Mouse (Mus musculus): ENCODE data around the gene Reep6. TPM values are rescaled to one million over a fixed set of nuclear protein-coding genes. Genes with fewer than 3 reads are reported as not detected.

The Reep6 gene
- polyA plus RNA-seq, 1 experiment from 2014 or later = 0.14 TPM

DNA sequence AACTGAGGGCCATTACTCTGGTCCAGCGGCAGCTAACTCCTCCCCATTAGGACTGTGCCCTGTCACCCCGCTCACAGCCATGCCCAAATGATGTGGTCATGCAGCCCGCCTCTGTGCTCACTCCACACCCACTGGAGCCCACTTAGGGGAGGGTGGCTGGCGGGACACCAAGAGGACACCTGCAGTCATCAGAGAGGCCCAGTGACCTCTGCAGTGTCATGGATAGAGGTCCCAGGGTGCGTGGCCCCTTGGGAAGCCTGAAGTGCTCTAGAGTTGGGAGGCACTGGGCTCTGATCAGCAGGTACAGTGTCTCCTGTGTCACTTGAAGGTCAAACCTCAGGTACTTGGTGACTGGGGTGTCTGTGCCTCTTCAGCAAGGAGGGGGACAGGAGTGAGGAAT, 32.9 kb upstream of the Reep6 start:
- Histone ChIP-seq H3K4me3 (ENCODE audit: inconsistent target) (no peak overlapping the region), H3K27ac (no peak overlapping the region), H3K36me3 (ENCODE audit: inconsistent target) (peaks cover 10% of the 10 kb centered on the region), H3K79me2 (ENCODE audit: inconsistent target) (peaks cover 13% of the 10 kb centered on the region)
- 90% methylated on average over 5 of the region's 5 CpGs for WGBS (ENCODE audit: missing documents)

GRCm38 (mm10) chr10:80297526-80298133, 32.1 kb upstream of the Reep6 start:
- Histone ChIP-seq H3K36me3 (ENCODE audit: inconsistent target) (peaks cover 10% of the 10 kb centered on the region), H3K27ac (no peak overlapping the region), H3K79me2 (ENCODE audit: inconsistent target) (peaks cover 11% of the 10 kb centered on the region), H3K4me3 (ENCODE audit: inconsistent target) (no peak overlapping the region)
- 78% methylated on average over 8 of the region's 8 CpGs for WGBS (ENCODE audit: missing documents)

DNA sequence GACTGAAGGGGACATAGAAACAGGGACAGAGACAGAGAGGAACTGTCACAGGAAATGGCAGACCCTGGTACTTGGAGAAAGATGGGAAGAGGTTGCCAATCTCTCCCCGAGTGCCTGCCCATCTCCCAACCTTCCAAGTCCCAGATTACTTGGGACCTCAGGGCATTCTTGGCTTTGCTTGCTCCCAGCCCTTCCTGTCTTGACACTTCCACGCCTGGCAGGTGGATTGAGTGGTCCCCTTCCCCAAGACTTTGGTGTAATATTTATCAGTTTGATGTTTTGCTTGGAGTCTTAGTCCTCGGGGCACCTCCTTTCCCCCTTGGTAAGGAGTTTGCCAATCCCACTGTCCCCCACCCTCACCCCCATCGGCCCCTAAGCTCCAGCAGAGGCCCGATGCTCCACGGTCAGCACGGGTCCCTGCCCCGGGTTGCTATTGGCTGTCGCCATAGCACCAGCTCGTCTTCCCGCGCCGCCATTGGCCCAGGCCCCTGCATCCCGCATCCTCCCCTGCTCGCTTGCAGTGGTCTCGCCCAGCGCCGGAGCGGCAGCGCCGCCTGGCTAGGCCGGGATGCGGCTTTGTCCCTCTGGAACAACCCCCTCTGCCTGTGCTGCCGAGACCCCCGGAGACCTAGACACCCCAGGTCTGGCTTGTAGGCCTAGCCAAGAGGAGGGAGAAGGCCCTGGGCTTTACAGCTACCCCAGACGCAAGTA, 31.0 kb upstream of the Reep6 start:
- Histone ChIP-seq H3K36me3 (ENCODE audit: inconsistent target) (peaks cover 10% of the 10 kb centered on the region), H3K79me2 (ENCODE audit: inconsistent target) (peaks cover under 1% of the 10 kb centered on the region; the same call in 1 of the 2 replicates), H3K27ac (no peak overlapping the region), H3K4me3 (ENCODE audit: inconsistent target) (no peak overlapping the region)
- WGBS (ENCODE audit: missing documents) = 14% methylated on average over 24 of the region's 26 CpGs

GRCm38 (mm10) chr10:80299301-80299700, 30.5 kb upstream of the Reep6 start:
- H3K36me3 ChIP-seq (ENCODE audit: inconsistent target) = peaks cover 5% of the 10 kb centered on the region
- H3K4me3 ChIP-seq (ENCODE audit: inconsistent target) = no peak overlapping the region
- H3K27ac ChIP-seq = no peak overlapping the region
- H3K79me2 ChIP-seq (ENCODE audit: inconsistent target) = no peaks in the 10 kb centered on the region
- WGBS (ENCODE audit: missing documents) = 24% methylated on average over 15 of the region's 15 CpGs

DNA sequence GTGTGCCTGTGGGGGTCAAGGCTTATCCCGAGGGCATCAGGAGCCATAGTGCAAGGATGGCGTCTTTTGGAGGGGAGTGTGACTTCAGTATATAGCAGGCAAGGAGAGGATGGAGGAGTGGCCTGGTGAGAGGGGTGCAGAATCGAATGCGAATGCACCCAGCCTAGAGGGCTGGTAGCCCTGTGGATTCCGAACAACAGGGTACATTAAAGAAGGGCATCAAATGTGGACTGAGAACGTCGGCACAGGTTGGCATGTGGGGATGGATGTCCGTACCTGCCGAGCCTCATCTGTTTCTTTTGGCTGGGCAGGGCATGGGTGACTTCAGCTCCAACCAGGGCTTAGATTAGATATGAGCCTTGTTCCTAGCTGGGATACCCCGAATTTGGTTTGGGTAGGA, 29.9 kb upstream of the Reep6 start:
- no peaks in the 10 kb centered on the region; the same call in 1 of the 2 replicates for H3K36me3 ChIP-seq (ENCODE audit: inconsistent target)
- no peaks in the 10 kb centered on the region for H3K79me2 ChIP-seq (ENCODE audit: inconsistent target)
- H3K27ac ChIP-seq = no peak overlapping the region
- WGBS (ENCODE audit: missing documents) = 56% methylated on average over 10 of the region's 10 CpGs
- no peak overlapping the region for H3K4me3 ChIP-seq (ENCODE audit: inconsistent target)

- Histone ChIP-seq H3K27ac (no peak overlapping the region), H3K36me3 (ENCODE audit: inconsistent target) (no peaks in the 10 kb centered on the region), H3K4me3 (ENCODE audit: inconsistent target) (no peak overlapping the region), H3K79me2 (ENCODE audit: inconsistent target) (no peaks in the 10 kb centered on the region)
- WGBS (ENCODE audit: missing documents) = 73% methylated on average over 10 of the region's 11 CpGs
Observed at GRCm38 (mm10) chr10:80300672-80301181, 29.0 kb upstream of the Reep6 start.

DNA sequence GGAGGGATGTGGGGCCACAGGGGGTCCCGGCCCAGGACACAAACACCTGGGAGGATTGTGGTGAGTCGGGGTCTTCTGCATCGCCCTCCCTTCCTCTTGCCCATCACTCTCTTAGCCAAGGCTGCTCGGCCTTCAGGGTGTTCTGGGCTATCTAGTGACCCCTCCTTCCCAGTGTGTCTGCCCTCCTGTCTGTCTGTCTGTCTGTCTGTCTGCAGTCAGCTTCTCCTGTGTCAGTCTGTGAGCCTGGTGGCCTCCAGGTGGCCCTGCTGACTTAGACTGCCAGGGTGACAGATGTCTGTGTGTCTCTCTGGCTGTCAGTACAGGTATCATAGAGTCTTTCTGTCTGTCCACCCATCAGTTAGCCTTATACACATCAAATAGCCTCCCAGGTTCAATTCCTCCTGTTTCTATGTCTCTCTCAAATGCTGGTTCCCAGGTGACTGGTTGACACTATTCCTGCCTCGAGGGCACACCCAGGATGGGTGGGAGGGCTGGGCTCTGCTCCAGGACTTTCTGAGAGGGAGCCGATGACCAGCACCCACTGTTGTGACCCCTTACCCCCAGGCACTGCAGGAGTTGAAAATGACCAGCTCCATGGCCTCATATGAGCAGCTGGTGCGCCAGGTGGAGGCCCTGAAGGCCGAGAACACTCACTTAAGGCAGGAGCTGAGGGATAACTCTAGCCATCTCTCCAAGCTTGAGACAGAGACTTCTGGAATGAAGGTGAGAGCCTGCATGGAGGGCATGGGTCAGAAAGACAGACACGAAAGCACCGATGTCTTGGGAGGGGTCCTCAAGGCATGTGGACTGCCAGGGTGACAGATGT, 28.3 kb upstream of the Reep6 start:
- 83% methylated on average over 9 of the region's 10 CpGs for WGBS (ENCODE audit: missing documents)
- no peaks in the 10 kb centered on the region for H3K79me2 ChIP-seq (ENCODE audit: inconsistent target)
- no peak overlapping the region for H3K27ac ChIP-seq
- H3K36me3 ChIP-seq (ENCODE audit: inconsistent target) = no peaks in the 10 kb centered on the region
- H3K4me3 ChIP-seq (ENCODE audit: inconsistent target) = no peak overlapping the region

DNA sequence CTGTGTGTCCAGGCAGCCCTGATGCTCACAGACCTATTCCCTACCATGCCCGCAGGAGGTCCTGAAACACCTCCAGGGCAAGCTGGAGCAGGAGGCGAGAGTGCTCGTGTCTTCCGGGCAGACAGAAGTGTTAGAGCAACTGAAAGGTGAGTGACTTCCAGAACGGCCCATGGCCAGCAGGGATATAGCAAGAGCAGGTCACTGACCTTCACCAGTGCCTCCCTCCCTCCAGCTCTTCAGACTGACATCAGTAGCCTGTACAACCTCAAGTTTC, 27.7 kb upstream of the Reep6 start:
- 89% methylated on average over 5 of the region's 5 CpGs for WGBS (ENCODE audit: missing documents)
- Histone ChIP-seq H3K27ac (no peak overlapping the region), H3K36me3 (ENCODE audit: inconsistent target) (no peaks in the 10 kb centered on the region), H3K79me2 (ENCODE audit: inconsistent target) (no peaks in the 10 kb centered on the region), H3K4me3 (ENCODE audit: inconsistent target) (no peak overlapping the region)

GRCm38 (mm10) chr10:80302471-80302881, 27.3 kb upstream of the Reep6 start:
- 72% methylated on average over 8 of the region's 9 CpGs for WGBS (ENCODE audit: missing documents)
- no peaks in the 10 kb centered on the region for H3K79me2 ChIP-seq (ENCODE audit: inconsistent target)
- H3K36me3 ChIP-seq (ENCODE audit: inconsistent target) = no peaks in the 10 kb centered on the region
- H3K4me3 ChIP-seq (ENCODE audit: inconsistent target) = no peak overlapping the region
- no peak overlapping the region for H3K27ac ChIP-seq

DNA sequence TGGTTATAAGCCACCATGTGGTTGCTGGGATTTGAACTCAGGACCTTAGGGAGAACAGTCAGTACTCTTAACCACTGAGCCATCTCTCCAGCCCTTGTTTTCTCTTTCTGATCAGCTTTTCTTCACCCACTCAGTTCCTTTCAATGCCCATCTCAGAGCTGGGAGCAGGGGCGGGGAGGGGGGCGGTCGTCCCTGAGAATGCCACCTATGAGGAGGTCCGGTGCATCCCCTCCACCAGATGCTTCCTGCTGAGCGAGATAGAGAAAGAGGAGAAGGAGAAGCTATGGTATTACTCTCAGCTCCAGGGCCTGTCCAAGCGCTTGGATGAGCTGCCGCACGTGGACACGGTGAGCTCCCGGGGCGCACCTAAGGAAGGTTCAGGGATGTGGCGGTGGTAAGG, 25.3 kb upstream of the Reep6 start:
- H3K27ac ChIP-seq = no peak overlapping the region
- no peaks in the 10 kb centered on the region for H3K36me3 ChIP-seq (ENCODE audit: inconsistent target)
- H3K4me3 ChIP-seq (ENCODE audit: inconsistent target) = no peak overlapping the region
- H3K79me2 ChIP-seq (ENCODE audit: inconsistent target) = no peaks in the 10 kb centered on the region
- 6% methylated on average over 12 of the region's 12 CpGs for WGBS (ENCODE audit: missing documents)

DNA sequence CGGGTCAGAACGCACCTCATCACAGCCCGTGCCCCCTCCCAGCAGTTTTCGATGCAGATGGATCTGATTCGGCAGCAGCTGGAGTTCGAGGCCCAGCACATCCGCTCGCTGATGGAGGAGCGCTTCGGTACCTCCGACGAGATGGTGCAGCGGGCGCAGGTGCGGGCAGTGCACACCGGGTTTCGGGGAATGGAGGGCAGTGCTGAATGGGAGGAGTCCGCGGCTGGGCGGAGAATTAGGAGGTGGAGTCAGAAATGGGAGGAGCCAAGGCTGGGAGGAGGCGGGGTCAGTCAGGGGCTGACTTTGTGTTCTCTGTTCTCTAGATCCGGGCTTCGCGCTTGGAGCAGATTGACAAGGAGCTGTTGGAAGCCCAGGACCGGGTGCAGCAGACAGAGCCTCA, 24.9 kb upstream of the Reep6 start:
- H3K27ac ChIP-seq = no peak overlapping the region
- no peak overlapping the region for H3K4me3 ChIP-seq (ENCODE audit: inconsistent target)
- H3K36me3 ChIP-seq (ENCODE audit: inconsistent target) = no peaks in the 10 kb centered on the region
- WGBS (ENCODE audit: missing documents) = 2% methylated on average over 25 of the region's 25 CpGs
- no peaks in the 10 kb centered on the region for H3K79me2 ChIP-seq (ENCODE audit: inconsistent target)

- Histone ChIP-seq H3K4me3 (ENCODE audit: inconsistent target) (no peak overlapping the region), H3K36me3 (ENCODE audit: inconsistent target) (no peaks in the 10 kb centered on the region), H3K79me2 (ENCODE audit: inconsistent target) (no peaks in the 10 kb centered on the region), H3K27ac (no peak overlapping the region)
- 96% methylated on average over 13 of the region's 16 CpGs for WGBS (ENCODE audit: missing documents)
Observed at GRCm38 (mm10) chr10:80311560-80311959, 18.2 kb upstream of the Reep6 start.

- WGBS (ENCODE audit: missing documents) = 93% methylated on average over 52 of the region's 54 CpGs
- Histone ChIP-seq H3K79me2 (ENCODE audit: inconsistent target) (no peaks in the 10 kb centered on the region; the same call in 1 of the 2 replicates), H3K27ac (no peak overlapping the region), H3K4me3 (ENCODE audit: inconsistent target) (no peak overlapping the region), H3K36me3 (ENCODE audit: inconsistent target) (no peaks in the 10 kb centered on the region)
Observed at GRCm38 (mm10) chr10:80312586-80313504, 16.9 kb upstream of the Reep6 start.

DNA sequence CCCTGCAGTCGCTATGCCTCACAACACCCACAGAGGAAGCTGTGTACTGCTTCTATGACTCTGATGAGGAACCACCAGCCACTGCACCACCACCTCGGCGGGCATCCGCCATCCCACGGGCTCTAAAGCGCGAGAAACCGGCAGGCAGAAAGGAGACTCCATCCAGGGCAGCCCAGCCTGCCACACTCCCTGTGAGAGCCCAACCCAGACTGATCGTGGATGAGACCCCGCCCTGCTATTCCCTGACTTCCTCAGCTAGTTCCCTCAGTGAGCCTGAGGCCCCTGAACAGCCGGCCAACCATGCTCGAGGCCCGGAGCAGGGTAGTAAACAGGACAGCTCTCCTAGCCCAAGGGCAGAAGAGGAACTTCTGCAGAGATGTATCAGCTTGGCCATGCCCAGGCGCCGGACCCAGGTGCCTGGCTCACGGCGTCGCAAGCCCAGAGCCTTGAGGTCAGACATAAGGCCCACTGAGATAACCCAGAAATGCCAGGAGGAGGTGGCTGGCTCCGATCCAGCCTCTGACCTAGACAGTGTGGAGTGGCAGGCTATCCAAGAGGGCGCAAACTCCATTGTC, 16.0 kb upstream of the Reep6 start:
- Histone ChIP-seq H3K4me3 (ENCODE audit: inconsistent target) (no peak overlapping the region), H3K79me2 (ENCODE audit: inconsistent target) (peaks cover 7% of the 10 kb centered on the region), H3K36me3 (ENCODE audit: inconsistent target) (no peaks in the 10 kb centered on the region; the same call in 1 of the 2 replicates), H3K27ac (no peak overlapping the region)
- WGBS (ENCODE audit: missing documents) = 2% methylated on average over 19 of the region's 20 CpGs

Measured in macrophage (primary cell).